Mouse (Mus musculus): ENCODE data around the gene Hs1bp3. TPM values are rescaled to one million over a fixed set of nuclear protein-coding genes. Genes with fewer than 3 reads are reported as not detected.

The Hs1bp3 gene
- total RNA-seq (2022), result 10 to 100 TPM; 14.4 to 17.1 (median 15.6) TPM

GRCm38 (mm10) chr12:8313270-8313771, at the start of gene Hs1bp3:
Gene Hs1bp3, plus strand, starts transcription at chr12:8313432.
- DNase-seq (ENCODE audit: low spot score in 2 of 2), result peak; percentile 72 to 76

- no peak for DNase-seq (ENCODE audit: low spot score in 2 of 2)
These were observed 46.9 kb upstream of the Hs1bp3 start for GRCm38 (mm10) chr12:8266311-8266710.

- no peak for DNase-seq (ENCODE audit: low spot score in 2 of 2)
These were observed 43.6 kb upstream of the Hs1bp3 start for GRCm38 (mm10) chr12:8269627-8270026.

- DNase-seq (ENCODE audit: low spot score in 2 of 2), result no peak
These were observed 41.8 kb upstream of the Hs1bp3 start for GRCm38 (mm10) chr12:8271405-8271804.

GRCm38 (mm10) chr12:8273471-8274171, 39.6 kb upstream of the Hs1bp3 start:
- no peak for DNase-seq (ENCODE audit: low spot score in 2 of 2)

GRCm38 (mm10) chr12:8275424-8275823, 37.8 kb upstream of the Hs1bp3 start:
- no peak for DNase-seq (ENCODE audit: low spot score in 2 of 2)

- DNase-seq (ENCODE audit: low spot score in 2 of 2), result no peak
These were observed 31.8 kb upstream of the Hs1bp3 start for GRCm38 (mm10) chr12:8281225-8282017.

- no peak for DNase-seq (ENCODE audit: low spot score in 2 of 2)
These were observed 25.3 kb upstream of the Hs1bp3 start for GRCm38 (mm10) chr12:8287970-8288369.

- no peak for DNase-seq (ENCODE audit: low spot score in 2 of 2)
These were observed 24.1 kb upstream of the Hs1bp3 start for GRCm38 (mm10) chr12:8289099-8289498.

GRCm38 (mm10) chr12:8289499-8289898, 23.7 kb upstream of the Hs1bp3 start:
- no peak for DNase-seq (ENCODE audit: low spot score in 2 of 2)

- no peak for DNase-seq (ENCODE audit: low spot score in 2 of 2)
These were observed 21.9 kb upstream of the Hs1bp3 start for GRCm38 (mm10) chr12:8291157-8291853.

- no peak for DNase-seq (ENCODE audit: low spot score in 2 of 2)
These were observed 17.8 kb upstream of the Hs1bp3 start for GRCm38 (mm10) chr12:8295307-8295913.

- DNase-seq (ENCODE audit: low spot score in 2 of 2), result no peak
These were observed 17.1 kb upstream of the Hs1bp3 start for GRCm38 (mm10) chr12:8296154-8296553.

- DNase-seq (ENCODE audit: low spot score in 2 of 2), result no peak
These were observed 15.5 kb upstream of the Hs1bp3 start for GRCm38 (mm10) chr12:8297586-8298214.

- DNase-seq (ENCODE audit: low spot score in 2 of 2), result no peak
These were observed 14.7 kb upstream of the Hs1bp3 start for GRCm38 (mm10) chr12:8298361-8299142.

GRCm38 (mm10) chr12:8299143-8300110, 13.8 kb upstream of the Hs1bp3 start:
- no peak for DNase-seq (ENCODE audit: low spot score in 2 of 2)

GRCm38 (mm10) chr12:8300111-8300480, 13.1 kb upstream of the Hs1bp3 start:
- no peak for DNase-seq (ENCODE audit: low spot score in 2 of 2)

GRCm38 (mm10) chr12:8300521-8300920, 12.7 kb upstream of the Hs1bp3 start:
- no peak for DNase-seq (ENCODE audit: low spot score in 2 of 2)

Data from left cerebral cortex, adult 8-10 months (tissue).